ENCODE assay signal across 7 mouse cellular contexts in the genomic region with DNA sequence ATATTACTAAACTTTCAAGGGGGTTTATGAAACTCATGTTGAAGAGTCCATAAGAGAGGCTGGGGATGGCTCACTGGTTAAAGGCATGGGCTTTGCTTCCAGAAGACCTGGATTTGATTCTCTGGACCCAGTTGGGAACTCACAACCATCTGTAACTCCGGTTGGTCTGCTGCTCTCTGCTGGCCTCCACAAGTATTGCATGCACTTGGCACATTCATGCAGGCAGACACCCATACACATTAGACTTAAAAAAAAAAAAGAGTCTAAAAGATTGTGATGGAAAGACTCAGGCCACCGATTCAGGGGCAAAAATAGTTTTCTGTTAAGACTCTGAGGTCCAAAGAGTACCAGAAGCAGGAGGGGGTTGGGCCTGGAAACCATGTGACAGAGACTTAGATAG. TPM values are rescaled to one million over a fixed set of nuclear protein-coding genes. Genes with fewer than 3 reads are reported as not detected.
DNase-seq lines count a peak whose midpoint lies in the region; ATAC-seq lines count a peak whose summit lies in the region.

No protein-coding gene starts in this region.

- no peaks in the 10 kb centered on the region for H3K9me3 ChIP-seq in lung, embryonic 16.5 days (ENCODE audit: control insufficient read depth, low read length)

- intact Hi-C loops in gastrocnemius, postnatal 14 days (cut with DNase I; ENCODE audit: low total_unique reads) = loop anchor here (10.0 kb wide), 2 partner anchors 86 to 266 kb away; partner anchors contain the start of gene Fads2

- WGBS in lung, embryonic 16.5 days = 30% methylated on average over 2 of the region's 2 CpGs

- H3K36me3 ChIP-seq in lung, embryonic 16.5 days (ENCODE audit: control insufficient read depth, insufficient read depth, low read length) = peaks cover 42% of the 10 kb centered on the region

- H3K27me3 ChIP-seq in lung, embryonic 16.5 days (ENCODE audit: control insufficient read depth, insufficient read depth, low read depth, low read length) = no peaks in the 10 kb centered on the region

- peak; percentile 70 to 72 for DNase-seq in B cell, adult 2 months
- peak; percentile 85 for DNase-seq in ES-CJ7 (ENCODE audit: low read depth, low spot score)
- DNase-seq in cerebellum, adult 9-11 months = peak; percentile 61
- peak; percentile 64 for DNase-seq in gastrocnemius, postnatal 14 days
- peak; percentile 79 for DNase-seq in layer of hippocampus, adult 11-12 months (ENCODE audit: low spot score)
- peak; percentile 72 to 86 for DNase-seq in spleen, postnatal 10 days (ENCODE audit: low spot score in 2 of 2)

- no peak overlapping the region for H3K27ac ChIP-seq in lung, embryonic 16.5 days (ENCODE audit: low read length)

- no peak overlapping the region for H3K4me2 ChIP-seq in lung, embryonic 16.5 days (ENCODE audit: low read depth, low read length)

- no peak overlapping the region for H3K4me3 ChIP-seq in lung, embryonic 16.5 days (ENCODE audit: low read length)

- H3K9ac ChIP-seq in lung, embryonic 16.5 days (ENCODE audit: low read length) = no peak overlapping the region

- ATAC-seq in lung, embryonic 16.5 days (ENCODE audit: low read depth) = peak; percentile 16; the same call in 1 of the 2 replicates

- H3K4me1 ChIP-seq in lung, embryonic 16.5 days (replicated peaks; ENCODE audit: control insufficient read depth, insufficient read depth, low read length) = 0 out of 2 replicates have a peak, but pooled peaks cover 3% of the 10 kb centered on the region

RNA-seq across cellular contexts. Expression of gene Fads1, which starts 8.1 kb away (rescaled TPM):
- total RNA-seq in gastrocnemius, postnatal 14 days (2021) = 10 to 100 TPM; 10.5 to 16.5 TPM
- polyA plus RNA-seq in lung, embryonic 16.5 days (2015; fragmentation: Nextera tagmentation; extraction: Ambion mirVana) = 78.2 and 91.0 TPM in 2 replicates

RNA-seq across cellular contexts. Expression of gene Tmem258, which starts 13.0 kb away (rescaled TPM):
- total RNA-seq in gastrocnemius, postnatal 14 days (2021) = 10 to 100 TPM; 92.6 to 96.5 TPM
- polyA plus RNA-seq in lung, embryonic 16.5 days (2015; fragmentation: Nextera tagmentation; extraction: Ambion mirVana) = 488 and 498 TPM in 2 replicates

RNA-seq across cellular contexts. Expression of gene Fen1, which starts 13.2 kb away (rescaled TPM):
- total RNA-seq in gastrocnemius, postnatal 14 days (2021) = 1 to 10 TPM; 4.2 to 6.2 TPM
- polyA plus RNA-seq in lung, embryonic 16.5 days (2015; fragmentation: Nextera tagmentation; extraction: Ambion mirVana) = 99.0 and 106 TPM in 2 replicates

RNA-seq across cellular contexts. Expression of gene Myrf, which starts 49.8 kb away (rescaled TPM):
- under 1 TPM in 1 of 2 experiments, not detected in 1; 0.08 TPM for total RNA-seq in gastrocnemius, postnatal 14 days (2021)
- 5.0 and 6.0 TPM in 2 replicates for polyA plus RNA-seq in lung, embryonic 16.5 days (2015; fragmentation: Nextera tagmentation; extraction: Ambion mirVana)
